Mouse (Mus musculus) adrenal gland, postnatal 10 days (tissue): ENCODE data around the gene Defb20. TPM values are rescaled to one million over a fixed set of nuclear protein-coding genes. Genes with fewer than 3 reads are reported as not detected.

ENCODE experiments used
- DNase-seq: peaks from one replicate; pipeline ENCODE4 v3.0.0; 2021; ENCODE audit warnings: mixed read lengths
- total RNA-seq, 2 experiments: library from RNA; stranded (reverse); gene quantifications; 2 replicates each; pipeline ENCODE4 v1.2.3; 2021

The Defb20 gene
- total RNA-seq, 2 experiments from 2014 or later: not detected

DNA sequence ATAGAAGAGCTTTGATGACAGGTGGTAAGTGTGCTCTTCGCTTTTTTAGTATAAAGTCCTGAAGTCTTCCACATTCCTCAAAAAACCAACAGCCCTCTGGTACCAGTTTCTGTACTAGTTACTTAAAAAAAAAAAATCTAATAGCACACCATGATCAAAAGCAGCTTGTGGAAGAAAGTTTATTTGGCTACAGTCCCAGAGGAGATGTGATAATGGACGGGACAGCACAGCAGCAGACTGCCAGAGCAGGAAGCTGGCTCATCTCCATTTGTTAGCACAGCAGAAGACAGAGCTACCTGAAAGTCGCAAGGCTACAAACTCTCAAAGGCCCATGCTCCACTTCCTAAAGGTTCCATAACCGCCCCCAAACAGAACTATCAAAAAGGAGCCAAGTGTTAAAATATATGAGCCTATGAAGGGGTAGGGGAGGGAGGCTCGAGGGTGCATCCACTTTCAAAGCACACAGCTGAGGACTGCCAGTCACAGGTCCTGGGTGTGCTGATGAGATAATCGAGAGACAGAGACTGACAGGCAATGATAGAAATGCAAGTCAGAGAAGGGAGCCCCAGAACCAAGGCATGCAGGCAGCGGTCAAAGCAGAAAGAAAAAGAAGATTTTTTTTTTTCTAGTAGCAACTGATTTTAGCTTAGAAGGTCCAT is 23.5 kb downstream of the Defb20 start:
- no peak for DNase-seq

DNA sequence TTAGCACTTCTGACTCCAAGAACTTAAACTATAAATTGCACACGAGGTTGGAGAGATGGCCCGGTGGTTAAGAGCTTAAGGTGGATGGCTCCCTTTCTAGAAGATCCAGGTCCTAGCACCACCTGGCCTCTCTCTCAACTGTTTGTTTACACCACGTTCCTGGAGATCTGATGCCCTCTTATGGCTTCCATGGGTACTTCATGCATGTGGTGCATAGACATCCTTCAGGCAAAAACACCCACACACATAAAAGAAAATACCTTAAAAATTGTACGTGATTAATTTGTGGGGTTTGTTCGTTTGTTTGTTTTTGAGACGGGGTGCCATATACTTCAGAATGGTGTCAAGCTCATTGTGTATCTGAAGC is 24.0 kb downstream of the Defb20 start:
- DNase-seq: no peak

DNA sequence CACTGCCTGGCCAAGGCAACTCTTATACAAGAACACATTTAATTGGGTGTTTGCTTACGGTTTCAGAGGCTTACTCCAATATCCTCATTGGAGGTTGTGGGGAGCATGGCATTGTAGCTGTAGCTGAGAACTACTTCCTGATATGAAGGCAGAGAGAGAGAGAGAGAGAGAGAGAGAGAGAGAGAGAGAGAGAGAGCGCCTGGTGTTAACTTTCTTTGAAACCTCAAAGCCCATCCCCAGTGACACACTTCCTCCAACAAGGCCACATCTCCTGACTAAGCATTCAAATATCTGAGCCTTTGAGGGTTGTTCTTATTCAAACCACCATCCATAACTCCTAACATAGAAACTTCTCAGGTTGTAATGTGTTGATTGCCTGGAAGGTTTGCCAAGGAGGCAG is 27.1 kb downstream of the Defb20 start:
- no peak for DNase-seq

DNA sequence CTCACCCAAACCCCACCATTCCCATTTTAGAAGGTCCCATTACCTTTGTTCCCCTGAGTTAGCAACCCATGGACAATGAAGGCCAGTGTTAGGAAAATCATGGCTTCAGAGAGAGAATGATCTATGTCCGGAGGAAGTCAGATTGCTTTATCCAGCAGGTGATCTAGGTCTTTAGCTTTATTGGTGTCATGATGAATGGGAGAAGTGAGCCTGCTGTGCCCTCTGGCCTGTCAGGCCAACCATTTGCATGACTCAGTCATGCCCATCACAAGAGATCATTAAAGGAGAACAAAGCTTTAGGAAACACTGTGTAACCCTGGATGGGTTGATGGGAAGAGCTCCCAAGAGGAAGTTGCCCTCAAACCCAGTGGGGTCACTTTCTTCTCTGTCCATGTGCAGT is 34.7 kb downstream of the Defb20 start, which contains the start of gene Defb26:
Gene Defb26, minus strand, starts transcription at position 101 of the 400 bp plus-strand sequence.
- no peak for DNase-seq

DNA sequence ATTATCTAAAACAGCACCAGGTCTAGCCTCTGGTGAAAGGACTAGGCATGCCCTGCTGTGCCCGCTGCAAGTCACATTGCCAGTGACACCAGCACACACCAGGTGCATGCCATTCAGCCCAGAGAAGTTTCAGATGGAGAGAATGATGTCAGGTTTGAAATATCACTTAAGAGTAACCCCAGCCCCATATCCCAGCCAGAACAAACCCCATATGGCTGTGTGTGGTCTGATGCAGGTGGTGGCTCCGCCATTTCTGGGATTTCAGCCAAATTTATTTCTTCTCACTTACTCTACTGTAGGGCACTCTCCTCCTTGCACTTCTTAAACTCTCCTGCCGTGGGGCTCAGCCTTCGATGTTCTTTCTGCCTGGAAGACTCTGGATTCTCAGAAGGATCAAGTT is 39.2 kb downstream of the Defb20 start:
- no peak for DNase-seq

DNA sequence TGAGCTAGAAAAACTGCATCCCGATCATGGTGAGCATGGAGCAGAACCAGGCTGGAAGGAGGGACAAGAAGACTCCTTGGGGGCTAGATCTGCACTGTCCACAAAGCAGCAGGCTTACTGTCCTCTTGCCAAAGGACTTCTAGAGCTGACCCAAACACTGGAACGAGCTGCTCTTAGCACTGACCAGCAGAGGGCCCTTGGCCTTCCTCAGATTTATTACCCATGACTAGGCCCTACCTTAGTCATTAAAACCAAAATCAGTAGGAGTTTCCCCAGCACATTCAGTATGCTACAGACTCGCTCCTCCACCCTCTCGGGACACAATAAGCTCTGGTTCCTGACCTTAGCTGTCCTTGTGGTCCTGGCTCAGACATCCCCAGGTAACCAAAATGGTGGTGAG is 41.1 kb downstream of the Defb20 start, which contains the start of gene Defb28:
Gene Defb28, plus strand, starts transcription at position 275 of the 400 bp plus-strand sequence.
- DNase-seq: peak; percentile 18

Other genes starting within 250 kb of the Defb20 start
- gene Tbc1d20, start 183.2 kb upstream of the Defb20 start, total RNA-seq: 100 to 1,000 TPM; 134 to 144 TPM
- 100 to 1,000 TPM in 1 of 2 experiments, 10 to 100 TPM in 1; 92.9 to 124 TPM for gene Rbck1, start 144.4 kb upstream of the Defb20 start, total RNA-seq
- gene Trib3, start 133.0 kb upstream of the Defb20 start, total RNA-seq: 1 to 10 TPM; 4.6 to 6.8 TPM
- 1 to 10 TPM; 1.8 to 2.8 TPM for gene Nrsn2, start 100.4 kb upstream of the Defb20 start, total RNA-seq
- gene Sox12, start 79.0 kb upstream of the Defb20 start, total RNA-seq: 10 to 100 TPM; 15.7 to 22.7 TPM
- 10 to 100 TPM in 1 of 2 experiments, 1 to 10 TPM in 1; 9.4 to 11.1 TPM for gene Zcchc3, start 62.0 kb upstream of the Defb20 start, total RNA-seq
- gene 6820408C15Rik, start 61.5 kb upstream of the Defb20 start, total RNA-seq: under 1 TPM; 0.42 to 0.79 TPM
- gene Defb23, start 12.4 kb upstream of the Defb20 start, total RNA-seq: not detected
- not detected for gene Defb22, start 13.1 kb downstream of the Defb20 start, total RNA-seq
- not detected for gene Defb26, start 34.6 kb downstream of the Defb20 start, total RNA-seq
- not detected for gene Defb28, start 41.2 kb downstream of the Defb20 start, total RNA-seq
- gene Defb29, start 63.0 kb downstream of the Defb20 start, total RNA-seq: not detected
- gene Gm17416, start 92.3 kb downstream of the Defb20 start, total RNA-seq: not detected
- not detected for gene Defb21, start 95.7 kb downstream of the Defb20 start, total RNA-seq
- 1 to 10 TPM; 1.5 to 2.2 TPM for gene Defb19, start 103.2 kb downstream of the Defb20 start, total RNA-seq
- not detected for gene Defb45, start 122.3 kb downstream of the Defb20 start, total RNA-seq
- under 1 TPM in 1 of 2 experiments, not detected in 1; 0.73 TPM for gene Defb36, start 127.3 kb downstream of the Defb20 start, total RNA-seq
- not detected for gene Defb25, start 146.0 kb downstream of the Defb20 start, total RNA-seq
- gene Rem1, start 149.9 kb downstream of the Defb20 start, total RNA-seq: 10 to 100 TPM in 1 of 2 experiments, 1 to 10 TPM in 1; 7.2 to 10.1 TPM
- 100 to 1,000 TPM; 105 to 125 TPM for gene H13, start 192.4 kb downstream of the Defb20 start, total RNA-seq
- gene Mcts2, start 210.0 kb downstream of the Defb20 start, total RNA-seq: 10 to 100 TPM; 24.5 to 26.7 TPM